Mouse (Mus musculus) kidney, adult 2 months (tissue): ENCODE measurements at regions not wholly inside any gene's neighbourhood (a gene's known extent, or its start where the extent isn't known, plus 50 kb on each side); places are given as distances from the start of the nearest gene placed in this dataset.

Source experiments
- DNase-seq: peaks from one replicate; pipeline ENCODE4 v3.0.0; 2021
- H3K27ac ChIP-seq: fragments of 200-500 bp; 2 replicates; pipeline ENCODE4 v1.5.1; 2012; ENCODE audit warnings: low read depth, low read length, control low read depth, inconsistent platforms; ENCODE audit not compliant: insufficient read depth
- H3K27me3 ChIP-seq: fragments of 200-500 bp; replicated peaks from 2 replicates; pipeline ENCODE4 v1.6.1; 2012; ENCODE audit warnings: mild to moderate bottlenecking, moderate library complexity, low read length, inconsistent platforms; ENCODE audit not compliant: control insufficient read depth, insufficient read depth
- H3K36me3 ChIP-seq: fragments of 200-500 bp; 2 replicates; pipeline ENCODE4 v1.6.1; 2012; ENCODE audit warnings: mild to moderate bottlenecking, moderate library complexity, low read length, inconsistent platforms; ENCODE audit not compliant: control insufficient read depth, insufficient read depth
- H3K4me1 ChIP-seq: fragments of 200-500 bp; 2 replicates; pipeline ENCODE4 v1.6.1; 2011; ENCODE audit warnings: low read length; ENCODE audit not compliant: control insufficient read depth, insufficient read depth
- H3K4me3 ChIP-seq: fragments of 200-500 bp; 2 replicates; pipeline ENCODE4 v1.5.1; 2011; ENCODE audit warnings: mild to moderate bottlenecking, low read depth, low read length, control low read depth; ENCODE audit not compliant: insufficient read depth
- CTCF ChIP-seq: fragments of 200-500 bp; conservative IDR thresholded peaks from 2 replicates; pipeline ENCODE4 v1.5.1; 2011; ENCODE audit warnings: low read depth, mild to moderate bottlenecking, control low read depth, low read length, moderate library complexity, mixed read lengths; ENCODE audit not compliant: insufficient read depth, insufficient read length
- POLR2A ChIP-seq: fragments of 200-500 bp; IDR thresholded peaks from one replicate; pipeline ENCODE4 v1.6.1; 2011; ENCODE audit warnings: low read depth, low read length, control low read depth
- WGBS: fragments of 180-500 bp; shearing (Covaris S2); methylation state at CpG from one replicate; pipeline ENCODE4 v1.1.7; 2018; 5-methylcytosine and 5-hydroxymethylcytosine counted together

DNA sequence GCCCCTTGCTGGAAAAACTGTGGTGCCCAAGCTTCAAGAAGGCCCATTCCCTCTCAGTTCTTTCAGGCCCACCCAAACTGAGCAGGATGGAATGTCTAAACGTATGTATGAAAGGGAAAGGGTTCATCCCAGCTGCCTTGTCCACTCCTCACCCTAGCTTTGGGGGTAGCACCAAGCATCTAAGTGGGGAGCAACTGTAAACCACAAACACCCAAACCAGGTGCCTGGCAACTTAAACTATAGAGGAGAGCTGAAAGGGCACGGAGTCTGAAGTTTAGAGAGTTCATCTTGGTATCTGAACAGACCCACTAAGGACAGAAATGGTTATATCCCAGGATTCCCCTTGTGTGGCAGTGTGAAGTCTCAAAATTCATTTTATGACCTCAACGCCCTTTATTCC, 90.1 kb upstream of the Ssbp2 start:
- peak overlapping the region; percentile 100 for H3K27ac ChIP-seq
- H3K4me3 ChIP-seq = peak overlapping the region; percentile 73
- WGBS = 41% methylated on average over 3 of the region's 3 CpGs
- H3K27me3 ChIP-seq = no peaks in the 10 kb centered on the region
- peak; percentile 3 for DNase-seq
- H3K36me3 ChIP-seq = no peaks in the 10 kb centered on the region
- peaks cover 16% of the 10 kb centered on the region for H3K4me1 ChIP-seq
- no peak for TF ChIP-seq CTCF
- TF ChIP-seq POLR2A = no peak

DNA sequence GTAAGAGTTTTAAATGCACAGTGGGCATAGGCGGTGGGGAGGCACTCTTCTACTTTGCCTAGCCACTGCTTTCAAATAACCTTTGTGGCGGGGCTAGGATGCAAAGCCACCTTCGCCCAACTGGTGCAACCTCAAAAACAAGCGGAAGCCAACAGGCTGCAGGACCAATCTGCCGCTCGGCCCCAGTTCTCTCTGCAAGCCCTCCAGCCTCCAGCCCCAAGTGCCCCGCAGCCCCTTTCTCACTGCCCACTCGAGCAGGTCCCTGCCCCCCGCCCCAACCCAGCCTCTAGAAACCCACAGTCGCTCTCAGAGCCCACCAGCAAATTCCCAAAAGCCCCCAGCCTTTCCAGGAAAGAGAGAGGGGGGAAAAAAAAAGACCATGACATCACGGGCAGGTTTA, 89.6 kb upstream of the Ssbp2 start:
- DNase-seq = peak; percentile 56
- TF ChIP-seq CTCF (no peak), POLR2A (no peak)

DNA sequence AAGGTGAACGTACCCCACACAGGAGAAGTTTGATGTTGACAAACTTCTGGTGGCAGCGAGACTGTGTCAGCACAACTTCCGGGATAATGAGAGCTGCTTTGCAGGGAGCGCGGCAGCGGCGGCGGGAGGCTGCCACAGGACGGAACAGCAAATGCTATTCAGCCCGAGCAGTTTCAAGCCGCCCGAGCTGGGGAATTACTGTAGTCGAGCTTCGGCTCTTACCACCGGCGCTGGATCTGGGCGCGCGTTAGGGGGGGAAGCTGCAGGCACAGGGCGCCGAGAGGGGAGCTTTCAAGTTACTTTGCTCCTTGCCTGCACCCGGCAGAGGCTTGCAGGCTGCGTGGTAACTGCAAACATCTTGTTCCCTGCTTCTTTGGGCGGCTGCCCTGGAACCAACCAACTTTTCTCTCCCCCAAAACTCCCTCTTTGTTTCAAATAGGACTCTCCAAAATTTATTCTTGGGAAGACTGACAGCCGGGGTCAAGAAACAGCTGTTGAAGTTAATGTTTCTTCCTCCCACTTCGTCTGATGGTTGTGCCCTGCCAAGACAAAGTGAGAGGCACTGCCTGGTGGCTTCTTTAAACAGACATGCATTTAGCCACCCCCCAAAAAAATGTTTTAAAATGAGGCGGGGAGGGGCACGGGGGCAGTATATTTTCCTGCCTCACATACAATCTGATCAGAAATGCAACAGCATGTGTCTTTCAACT, 89.0 kb upstream of the Ssbp2 start:
- Histone ChIP-seq H3K4me3 (peak overlapping the region; percentile 73), H3K4me1 (peaks cover 16% of the 10 kb centered on the region), H3K27me3 (no peaks in the 10 kb centered on the region), H3K27ac (peak overlapping the region; percentile 100), H3K36me3 (no peaks in the 10 kb centered on the region)
- whole genome bisulfite sequencing = under 1% methylated on average over 28 of the region's 28 CpGs
- TF ChIP-seq CTCF (no peak), POLR2A (peak; percentile 48)
- DNase-seq = peak; percentile 97

More for the DNA sequence above, 89.6 kb upstream of the Ssbp2 start:
- Histone ChIP-seq H3K4me3 (peak overlapping the region; percentile 73), H3K4me1 (peaks cover 16% of the 10 kb centered on the region), H3K27me3 (no peaks in the 10 kb centered on the region), H3K27ac (peak overlapping the region; percentile 100), H3K36me3 (no peaks in the 10 kb centered on the region)
- 3% methylated on average over 11 of the region's 11 CpGs for WGBS

DNA sequence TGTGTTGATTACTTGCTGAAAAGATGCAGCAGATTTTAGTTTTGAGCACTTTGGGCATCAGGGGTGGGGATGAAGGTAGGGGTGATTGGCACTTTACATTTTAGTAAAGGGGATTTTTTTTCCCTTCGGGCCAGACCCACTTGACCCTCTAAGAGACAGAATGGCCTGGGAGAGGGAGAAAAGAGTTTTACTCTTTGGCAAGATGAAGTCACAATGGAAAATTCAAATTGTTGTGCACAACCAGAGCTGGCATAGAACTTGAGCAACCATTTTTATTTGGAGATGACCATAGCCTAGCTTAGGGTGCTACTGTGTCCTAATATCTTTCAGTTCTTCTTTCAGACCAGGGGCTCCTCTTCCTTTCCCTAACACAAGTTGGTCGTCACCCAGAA, 88.5 kb upstream of the Ssbp2 start:
- Histone ChIP-seq H3K27me3 (no peaks in the 10 kb centered on the region), H3K27ac (peak overlapping the region; percentile 100), H3K4me3 (peak overlapping the region; percentile 73), H3K36me3 (no peaks in the 10 kb centered on the region), H3K4me1 (peaks cover 16% of the 10 kb centered on the region)
- TF ChIP-seq CTCF (no peak), POLR2A (no peak)
- DNase-seq = no peak
- 50% methylated on average over 2 of the region's 2 CpGs for WGBS

DNA sequence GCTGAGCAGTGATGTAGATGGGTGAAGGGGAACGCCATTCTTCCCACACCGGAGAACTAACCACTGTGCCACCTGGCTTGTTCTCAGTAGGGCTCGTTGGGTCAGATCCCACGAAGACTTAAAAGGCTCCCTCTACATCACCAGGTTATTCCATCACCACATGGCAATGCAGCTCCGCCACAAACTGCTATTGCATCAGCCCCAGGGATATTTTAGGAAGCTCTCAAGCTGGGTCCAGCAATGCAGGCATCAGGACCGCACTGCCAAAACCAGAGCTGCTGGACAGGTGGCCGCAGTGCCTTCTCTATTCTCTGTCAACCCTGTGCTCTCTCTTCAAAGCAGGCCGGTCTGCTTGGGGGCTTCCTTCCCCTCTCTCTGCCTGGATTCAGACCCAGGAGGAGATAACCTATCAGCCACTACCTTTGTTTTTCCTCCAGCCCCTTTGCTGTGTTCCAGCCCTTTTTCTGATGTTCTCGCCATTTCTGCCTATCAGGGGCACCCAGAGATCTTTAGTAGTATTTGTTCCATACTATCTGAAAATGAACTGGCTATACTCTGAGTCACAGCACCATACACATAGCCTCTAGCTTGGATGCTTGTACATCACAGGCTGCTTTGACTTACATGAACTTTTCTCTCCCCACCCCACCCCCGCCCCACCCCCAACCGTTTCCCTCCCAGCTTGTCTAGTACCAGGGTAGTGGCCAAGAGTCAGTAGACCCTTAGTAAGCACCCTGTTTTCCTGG, 87.8 kb upstream of the Ssbp2 start:
- no peaks in the 10 kb centered on the region for H3K27me3 ChIP-seq

DNA sequence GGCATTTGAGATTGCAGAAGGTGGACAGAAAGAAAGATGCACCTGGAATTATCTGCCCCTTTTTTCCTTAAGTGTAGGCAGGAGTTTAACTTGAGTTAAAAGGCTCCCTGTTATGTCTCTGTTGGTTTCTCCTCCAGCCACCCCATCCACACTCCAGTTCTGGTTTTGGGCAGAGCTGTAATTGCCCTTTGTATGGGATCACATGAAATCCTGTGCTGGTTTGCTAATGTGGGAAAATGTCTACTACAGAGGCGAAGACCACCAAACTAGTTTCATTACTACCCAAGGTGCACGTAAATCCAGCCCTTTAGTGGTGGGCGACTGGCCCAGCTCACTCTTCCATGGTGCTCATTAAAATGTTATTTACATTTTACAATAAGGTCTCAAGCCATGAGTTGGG, 85.9 kb upstream of the Ssbp2 start:
- WGBS = 15% methylated on average over 3 of the region's 3 CpGs
- no peak for TF ChIP-seq POLR2A
- no peak for TF ChIP-seq CTCF
- Histone ChIP-seq H3K4me1 (peaks cover 16% of the 10 kb centered on the region), H3K27ac (peak overlapping the region; percentile 93), H3K27me3 (no peaks in the 10 kb centered on the region), H3K4me3 (peak overlapping the region; percentile 35; the same call in 1 of the 2 replicates), H3K36me3 (no peaks in the 10 kb centered on the region)
- DNase-seq = peak; percentile 77

More for the DNA sequence above, 87.8 kb upstream of the Ssbp2 start:
- H3K4me3 ChIP-seq = no peak overlapping the region
- DNase-seq = peak; percentile 19
- TF ChIP-seq CTCF = no peak
- TF ChIP-seq POLR2A = no peak
- H3K36me3 ChIP-seq = no peaks in the 10 kb centered on the region
- peaks cover 16% of the 10 kb centered on the region for H3K4me1 ChIP-seq
- no peak overlapping the region; the same call in 1 of the 2 replicates for H3K27ac ChIP-seq
- 78% methylated on average over 11 of the region's 11 CpGs for WGBS

DNA sequence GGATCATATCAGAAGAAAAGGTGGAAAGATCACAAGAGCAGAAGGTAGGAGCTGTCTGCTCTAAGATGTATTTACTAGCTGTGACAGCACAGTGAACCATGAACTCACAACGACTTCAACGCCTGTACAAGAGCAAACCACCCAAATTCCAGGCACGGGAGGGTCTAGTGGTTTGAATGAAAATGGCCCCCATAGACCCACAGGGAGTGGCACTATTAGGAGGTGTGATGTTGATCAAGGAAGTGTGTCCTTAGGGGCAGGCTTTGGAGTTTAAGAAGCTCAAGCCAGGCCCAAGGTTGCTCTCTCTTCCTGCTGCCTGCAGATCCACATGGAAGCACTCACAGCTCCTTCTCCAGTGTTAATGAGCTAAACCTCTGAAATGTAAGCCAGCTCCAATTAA, 83.5 kb upstream of the Ssbp2 start:
- H3K4me3 ChIP-seq = no peak overlapping the region
- peaks cover 6% of the 10 kb centered on the region; the same call in 1 of the 2 replicates for H3K4me1 ChIP-seq
- no peaks in the 10 kb centered on the region for H3K27me3 ChIP-seq
- no peak for DNase-seq
- WGBS = 79% methylated on average over 3 of the region's 3 CpGs
- H3K36me3 ChIP-seq = no peaks in the 10 kb centered on the region
- no peak overlapping the region for H3K27ac ChIP-seq
- TF ChIP-seq POLR2A (no peak), CTCF (no peak)
